Mouse (Mus musculus): ENCODE results near the gene Olfr589.

DNA sequence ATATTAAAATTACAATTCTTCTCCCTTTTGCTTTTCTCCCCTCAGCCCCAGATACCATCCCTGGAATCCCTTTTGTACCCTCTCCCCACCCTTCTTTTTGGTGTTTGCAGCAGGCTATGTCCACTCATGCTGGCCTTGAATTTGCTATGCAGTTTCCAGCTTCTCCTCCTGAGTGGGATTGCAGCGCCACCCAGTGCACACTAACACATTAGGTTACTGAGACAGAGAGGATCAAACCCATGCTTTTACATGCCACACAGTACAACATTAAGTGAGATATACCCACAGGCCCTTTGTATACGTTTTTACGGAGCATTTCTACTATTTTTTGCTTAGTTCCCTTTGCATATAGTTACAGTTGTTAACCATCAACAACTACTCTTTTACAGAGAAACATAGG, 36.8 kb downstream of the Olfr589 start:
- no peak for TF ChIP-seq CTCF (IDR thresholded peaks at IDR 0.05; ENCODE audit: borderline replicate concordance, extremely low read depth, insufficient read depth, insufficient read length)
- no peak for TF ChIP-seq POLR2A (IDR thresholded peaks at IDR 0.05; ENCODE audit: borderline replicate concordance, extremely low read depth, insufficient read depth, insufficient read length, poor library complexity, severe bottlenecking)

Measured in brain, embryonic 14.5 days (tissue).